Mouse (Mus musculus) CH12.LX (cell line): ENCODE measurements around the gene Sort1. TPM values are rescaled to one million over a fixed set of nuclear protein-coding genes. Genes with fewer than 3 reads are reported as not detected.

ENCODE experiments used
- DNase-seq: peaks from one replicate; pipeline ENCODE4 v3.0.0-alpha.2; 2013; ENCODE audit errors: extremely low read depth
- H3K27ac ChIP-seq: 2 replicates; pipeline ENCODE4 v1.5.1; 2012; ENCODE audit warnings: low read depth, mild to moderate bottlenecking, control low read depth, moderate library complexity; ENCODE audit not compliant: insufficient read depth
- H3K27me3 ChIP-seq: replicated peaks from 2 replicates; pipeline ENCODE3; 2012; ENCODE audit warnings: inconsistent platforms
- H3K36me3 ChIP-seq, 2 experiments: replicated peaks in 1 of 2; 2 replicates each; pipeline versions ENCODE3 to v1.6.1; 2012; ENCODE audit warnings: inconsistent platforms in 1 of 2, low read length in 1 of 2, mild to moderate bottlenecking in 1 of 2, mixed read lengths in 1 of 2, moderate library complexity in 1 of 2; ENCODE audit not compliant: control insufficient read depth in 1 of 2, insufficient read depth in 1 of 2
- H3K4me1 ChIP-seq, 2 experiments: 2 replicates each; pipeline ENCODE4 v1.6.1; 2012; ENCODE audit warnings: inconsistent platforms in 1 of 2, moderate library complexity in 1 of 2; ENCODE audit not compliant: insufficient read depth in 2 of 2, control insufficient read depth in 1 of 2
- H3K4me2 ChIP-seq: 2 replicates; pipeline ENCODE4 v1.6.1; 2012; ENCODE audit warnings: low read depth, mild to moderate bottlenecking, control low read depth; ENCODE audit not compliant: poor library complexity, insufficient read depth, severe bottlenecking
- H3K4me3 ChIP-seq, 3 experiments: fragments of 150-350 bp in 1 of 3; sonication (generic) in 1 of 3; replicated peaks in 1 of 3; 2 replicates each; pipeline versions ENCODE3 to v1.5.1; 2011 to 2012; ENCODE audit warnings: low read depth in 2 of 3, low read length in 2 of 3, mild to moderate bottlenecking in 2 of 3, moderate library complexity in 2 of 3, control low read depth in 1 of 3, improper control_type of control experiment in 1 of 3, inconsistent platforms in 1 of 3, mixed read lengths in 1 of 3; ENCODE audit not compliant: poor library complexity in 1 of 3
- H3K79me2 ChIP-seq: replicated peaks from 2 replicates; pipeline ENCODE4 v1.6.1; 2012; ENCODE audit warnings: mild to moderate bottlenecking, moderate library complexity; ENCODE audit not compliant: control insufficient read depth, poor library complexity, insufficient read depth, severe bottlenecking; ENCODE audit errors: extremely low read depth
- H3K9ac ChIP-seq: 2 replicates; pipeline ENCODE4 v1.6.1; 2012; ENCODE audit warnings: low read depth, mild to moderate bottlenecking, control low read depth, moderate library complexity; ENCODE audit not compliant: insufficient read depth
- H3K9me3 ChIP-seq: replicated peaks from 2 replicates; pipeline ENCODE3; 2012; ENCODE audit warnings: low read length, inconsistent platforms, mixed read lengths
- BHLHE40 ChIP-seq: IDR thresholded peaks from 2 replicates; pipeline ENCODE4 v1.6.1; 2011; ENCODE audit warnings: mild to moderate bottlenecking, low read depth, low read length, improper control_type of control experiment
- CHD1 ChIP-seq: IDR thresholded peaks from 2 replicates; pipeline ENCODE4 v1.6.1; 2012; ENCODE audit warnings: low read depth, low read length, improper control_type of control experiment, inconsistent platforms
- E2F4 ChIP-seq: IDR thresholded peaks from 2 replicates; pipeline ENCODE4 v1.6.1; 2011; ENCODE audit warnings: low read depth, low read length, improper control_type of control experiment; ENCODE audit not compliant: insufficient replicate concordance
- ELF1 ChIP-seq: IDR thresholded peaks from 2 replicates; pipeline ENCODE4 v1.6.1; 2014; ENCODE audit warnings: low read depth, mild to moderate bottlenecking, inconsistent platforms, low read length, improper control_type of control experiment
- EP300 ChIP-seq: IDR thresholded peaks from 2 replicates; pipeline ENCODE4 v1.6.1; 2011; ENCODE audit warnings: low read length, improper control_type of control experiment
- ETS1 ChIP-seq: conservative IDR thresholded peaks from 2 replicates; pipeline ENCODE4 v1.6.1; 2012; ENCODE audit warnings: low read depth, mild to moderate bottlenecking, inconsistent platforms, low read length, improper control_type of control experiment, moderate library complexity
- HCFC1 ChIP-seq: IDR thresholded peaks from 2 replicates; pipeline ENCODE4 v1.6.1; 2012; ENCODE audit warnings: low read depth, mild to moderate bottlenecking, inconsistent platforms, low read length, improper control_type of control experiment
- JUN ChIP-seq: IDR thresholded peaks from 2 replicates; pipeline ENCODE4 v1.6.1; 2011; ENCODE audit warnings: low read depth, mild to moderate bottlenecking, low read length, improper control_type of control experiment, moderate library complexity; ENCODE audit not compliant: insufficient read depth
- JUND ChIP-seq: conservative IDR thresholded peaks from 2 replicates; pipeline ENCODE4 v1.6.1; 2011; ENCODE audit warnings: low read depth, low read length, improper control_type of control experiment
- KAT2A ChIP-seq: IDR thresholded peaks from 2 replicates; pipeline ENCODE4 v1.6.1; 2012; ENCODE audit warnings: low read length, improper control_type of control experiment, inconsistent platforms; ENCODE audit not compliant: insufficient replicate concordance
- MAFK ChIP-seq: IDR thresholded peaks from 2 replicates; pipeline ENCODE4 v1.6.1; 2011; ENCODE audit warnings: low read length, improper control_type of control experiment; ENCODE audit not compliant: insufficient replicate concordance
- MAX ChIP-seq: IDR thresholded peaks from 2 replicates; pipeline ENCODE4 v1.6.1; 2011; ENCODE audit warnings: low read length, improper control_type of control experiment
- MAZ ChIP-seq: IDR thresholded peaks from 2 replicates; pipeline ENCODE4 v1.6.1; 2012; ENCODE audit warnings: low read depth, mild to moderate bottlenecking, inconsistent platforms, low read length, improper control_type of control experiment, moderate library complexity
- MEF2A ChIP-seq: IDR thresholded peaks from 2 replicates; pipeline ENCODE4 v1.6.1; 2014; ENCODE audit warnings: low read depth, mild to moderate bottlenecking, inconsistent platforms, low read length, improper control_type of control experiment, borderline replicate concordance
- MXI1 ChIP-seq: IDR thresholded peaks from 2 replicates; pipeline ENCODE4 v1.6.1; 2011; ENCODE audit warnings: mild to moderate bottlenecking, low read depth, low read length, improper control_type of control experiment
- MYC ChIP-seq: IDR thresholded peaks from 2 replicates; pipeline ENCODE4 v1.6.1; 2011; ENCODE audit warnings: low read depth, mild to moderate bottlenecking, improper control_type of control experiment, low read length
- NRF1 ChIP-seq: IDR thresholded peaks from 2 replicates; pipeline ENCODE4 v1.6.1; 2014; ENCODE audit warnings: low read depth, mild to moderate bottlenecking, inconsistent platforms, low read length, improper control_type of control experiment, moderate library complexity
- PAX5 ChIP-seq: IDR thresholded peaks from 2 replicates; pipeline ENCODE4 v1.6.1; 2012; ENCODE audit warnings: low read length, inconsistent platforms, mixed read lengths
- POLR2A ChIP-seq: IDR thresholded peaks from 2 replicates; pipeline ENCODE4 v1.6.1; 2011; ENCODE audit warnings: low read depth, mild to moderate bottlenecking, improper control_type of control experiment, low read length
- RAD21 ChIP-seq: IDR thresholded peaks from 2 replicates; pipeline ENCODE4 v1.6.1; 2011; ENCODE audit warnings: low read depth, mild to moderate bottlenecking, low read length, improper control_type of control experiment, moderate library complexity
- RCOR1 ChIP-seq: conservative IDR thresholded peaks from 2 replicates; pipeline ENCODE4 v1.6.1; 2012; ENCODE audit warnings: low read depth, mild to moderate bottlenecking, inconsistent platforms, low read length, improper control_type of control experiment
- SIN3A ChIP-seq: IDR thresholded peaks from 2 replicates; pipeline ENCODE4 v1.6.1; 2012; ENCODE audit warnings: low read length, improper control_type of control experiment, inconsistent platforms
- TCF12 ChIP-seq: IDR thresholded peaks from 2 replicates; pipeline ENCODE4 v1.6.1; 2014; ENCODE audit warnings: low read depth, mild to moderate bottlenecking, inconsistent platforms, low read length, improper control_type of control experiment
- UBTF ChIP-seq: IDR thresholded peaks from 2 replicates; pipeline ENCODE4 v1.6.1; 2012; ENCODE audit warnings: low read depth, mild to moderate bottlenecking, inconsistent platforms, low read length, improper control_type of control experiment, moderate library complexity
- USF1 ChIP-seq: IDR thresholded peaks from 2 replicates; pipeline ENCODE4 v1.6.1; 2014; ENCODE audit warnings: low read depth, mild to moderate bottlenecking, inconsistent platforms, low read length, improper control_type of control experiment
- USF2 ChIP-seq: conservative IDR thresholded peaks from 2 replicates; pipeline ENCODE4 v1.6.1; 2011; ENCODE audit warnings: low read depth, low read length, improper control_type of control experiment
- ZC3H11A ChIP-seq: IDR thresholded peaks from 2 replicates; pipeline ENCODE4 v1.6.1; 2012; ENCODE audit warnings: low read depth, mild to moderate bottlenecking, inconsistent platforms, low read length, improper control_type of control experiment
- ZKSCAN1 ChIP-seq: IDR thresholded peaks from 2 replicates; pipeline ENCODE4 v1.6.1; 2012; ENCODE audit warnings: low read depth, inconsistent platforms, low read length, improper control_type of control experiment, borderline replicate concordance
- ZMIZ1 ChIP-seq: IDR thresholded peaks from 2 replicates; pipeline ENCODE4 v1.6.1; 2012; ENCODE audit warnings: low read depth, mild to moderate bottlenecking, inconsistent platforms, low read length, improper control_type of control experiment
- dilution Hi-C: fragments of 300-500 bp; cut with MboI; formaldehyde crosslinking; loops from 2 replicates; pipeline ENCODE4 v1.14.3; 2020; ENCODE audit warnings: low sequenced_read_pairs; ENCODE audit not compliant: extremely low pct_unique_long_range_greater_than_20kb, extremely low pct_ligation_motif_present
- in situ Hi-C: fragments of 300-500 bp; cut with MboI; formaldehyde crosslinking; loops from 3 replicates; pipeline ENCODE4 v1.14.3; 2019; ENCODE audit warnings: low sequenced_read_pairs, low pct_ligation_motif_present, low pct_unique_long_range_greater_than_20kb, mixed read lengths
- polyA plus RNA-seq: library from polyadenylated mRNA; unstranded; fragments of >175 nt; gene quantifications from 2 replicates; pipeline ENCODE4 v1.2.1, GENCODE M21; 2012; ENCODE audit warnings: low read depth; ENCODE audit not compliant: insufficient read length
- total RNA-seq, 2 experiments: library from RNA; depleted of rRNA; stranded (reverse); fragments of 300-350 nt in 1 of 2; fragments of >200 nt in 1 of 2; gene quantifications; 2 replicates each; pipeline ENCODE4 v1.2.3; 2012 to 2014

Gene Sort1
- total and polyA plus RNA-seq, 3 experiments = 0.15 to 1.2 (median 0.90) TPM

- Histone ChIP-seq H3K4me1 (no peaks in the 10 kb centered on the region), H3K9me3 (no peaks in the 10 kb centered on the region), H3K4me3 (no peak overlapping the region), H3K36me3 (no peaks in the 10 kb centered on the region)
- in situ Hi-C loops = no loop called here
- TF ChIP-seq MEF2A (no peak), MAZ (no peak), ETS1 (no peak), USF2 (no peak), JUN (no peak), BHLHE40 (no peak), NRF1 (no peak), SIN3A (no peak), MAX (no peak), UBTF (no peak), RAD21 (no peak)
- TF ChIP-seq, all 38 proteins: peak for 0
- H3K4me2 ChIP-seq = no peak overlapping the region
- H3K79me2 ChIP-seq = no peaks in the 10 kb centered on the region
- dilution Hi-C loops = no loop called here
- DNase-seq = no peak
- no peak overlapping the region for H3K9ac ChIP-seq
- no peaks in the 10 kb centered on the region for H3K27me3 ChIP-seq
- no peak overlapping the region for H3K27ac ChIP-seq
Observed at GRCm38 (mm10) chr3:108246857-108247256, 37.0 kb upstream of the Sort1 start.

GRCm38 (mm10) chr3:108256719-108257637 lies 26.9 kb upstream of the Sort1 start, which contains the start of gene Psma5:
Psma5 (plus strand) TSS chr3:108256926.
- Histone ChIP-seq H3K36me3 (peaks cover 7 to 24% of the 10 kb centered on the region in 2 experiments), H3K9me3 (no peaks in the 10 kb centered on the region), H3K9ac (peak within 1 kb of the TSS; percentile 87), H3K27ac (peak within 1 kb of the TSS; percentile 44), H3K4me1 (peaks cover 0 to 24% of the 10 kb centered on the region in 2 experiments; a peak in 2 of 4 replicates), H3K27me3 (no peaks in the 10 kb centered on the region), H3K4me2 (peak within 1 kb of the TSS; percentile 41; the same call in 1 of the 2 replicates), H3K79me2 (peaks cover 40% of the 10 kb centered on the region), H3K4me3 (peak within 1 kb of the TSS; percentile 78 to 94 (median 91))
- in situ Hi-C loops = loop anchor here (10.0 kb wide), 1 partner anchor 92 kb away; no protein-coding TSS in a partner anchor
- peak; percentile 99 for DNase-seq
- dilution Hi-C loops = no loop called here
- TF ChIP-seq ZKSCAN1 (no peak), EP300 (no peak), RCOR1 (no peak), USF2 (no peak), E2F4 (no peak), JUND (no peak), SIN3A (peak; percentile 97), JUN (no peak), MXI1 (peak; percentile 95), RAD21 (no peak), USF1 (no peak), PAX5 (no peak), UBTF (peak; percentile 70; the same call in 1 of the 2 replicates), MAFK (peak; percentile 17; the same call in 1 of the 2 replicates), CHD1 (no peak), ZMIZ1 (peak; percentile 52), ZC3H11A (no peak), MYC (peak; percentile 86; the same call in 1 of the 2 replicates), KAT2A (peak; percentile 79; the same call in 1 of the 2 replicates), TCF12 (peak; percentile 66), POLR2A (peak; percentile 83), NRF1 (peak; percentile 87), HCFC1 (peak; percentile 86), ELF1 (peak; percentile 94)
